Mouse (Mus musculus) liver, embryonic 15.5 days (tissue): ENCODE results near the gene Cops2. TPM values are rescaled to one million over a fixed set of nuclear protein-coding genes. Genes with fewer than 3 reads are reported as not detected.

Experiments
- ATAC-seq: fragments of 200-750 bp; cut with Nextera tagmentation; 2 replicates; pipeline ENCODE4 v1.8.0; 2017; ENCODE audit warnings: moderate number of reproducible peaks, mild to moderate bottlenecking, moderate library complexity; ENCODE audit not compliant: insufficient read depth
- H3K27ac ChIP-seq: fragments of 300-500 bp; sonication (generic); replicated peaks from 2 replicates; pipeline ENCODE4 v1.5.1; 2015; ENCODE audit warnings: mild to moderate bottlenecking, inconsistent platforms
- H3K27me3 ChIP-seq: fragments of 300-500 bp; sonication (generic); 2 replicates; pipeline ENCODE4 v1.6.1; 2015; ENCODE audit warnings: mild to moderate bottlenecking, inconsistent platforms
- H3K36me3 ChIP-seq: fragments of 300-500 bp; sonication (generic); replicated peaks from 2 replicates; pipeline ENCODE4 v1.6.1; 2015; ENCODE audit warnings: moderate library complexity, mild to moderate bottlenecking, inconsistent platforms
- H3K4me1 ChIP-seq: fragments of 300-500 bp; sonication (generic); replicated peaks from 2 replicates; pipeline ENCODE4 v1.6.1; 2015; ENCODE audit warnings: inconsistent platforms
- H3K4me2 ChIP-seq: fragments of 300-500 bp; sonication (generic); 2 replicates; pipeline ENCODE4 v1.6.1; 2015; ENCODE audit warnings: moderate library complexity, mild to moderate bottlenecking, inconsistent platforms
- H3K4me3 ChIP-seq: fragments of 300-500 bp; sonication (generic); replicated peaks from 2 replicates; pipeline ENCODE4 v1.5.1; 2015; ENCODE audit warnings: mild to moderate bottlenecking, inconsistent platforms
- H3K9ac ChIP-seq: fragments of 300-500 bp; sonication (generic); 2 replicates; pipeline ENCODE4 v1.6.1; 2015; ENCODE audit warnings: moderate library complexity, mild to moderate bottlenecking, inconsistent platforms
- H3K9me3 ChIP-seq: fragments of 300-500 bp; sonication (generic); replicated peaks from 2 replicates; pipeline ENCODE4 v1.6.1; 2016; ENCODE audit warnings: inconsistent platforms
- WGBS: fragments of 180-500 bp; shearing (Covaris S2); methylation state at CpG from one replicate; pipeline ENCODE4 v1.1.7; 2015; ENCODE audit warnings: mixed read lengths; ENCODE audit not compliant: insufficient replicate concordance; 5-methylcytosine and 5-hydroxymethylcytosine counted together
- polyA plus RNA-seq: library from polyadenylated mRNA; unstranded; fragments of >200 nt; fragmentation: Nextera tagmentation; extraction: Ambion mirVana; gene quantifications from 2 replicates; pipeline ENCODE4 v1.2.1, GENCODE M21; 2015

Cops2 gene
- polyA plus RNA-seq, 1 experiment from 2014 or later, result 39.5 TPM

GRCm38 (mm10) chr2:125868301-125868700, 9.4 kb upstream of the Cops2 start:
- Histone ChIP-seq H3K4me2 (no peak overlapping the region), H3K36me3 (no peaks in the 10 kb centered on the region), H3K4me3 (no peak overlapping the region), H3K9ac (no peak overlapping the region), H3K9me3 (no peaks in the 10 kb centered on the region), H3K27ac (no peak overlapping the region), H3K4me1 (peaks cover 36% of the 10 kb centered on the region), H3K27me3 (no peaks in the 10 kb centered on the region)
- no peak for ATAC-seq
- WGBS, result 71% methylated on average over 3 of the region's 3 CpGs

- Histone ChIP-seq H3K9me3 (no peaks in the 10 kb centered on the region), H3K27me3 (no peaks in the 10 kb centered on the region), H3K4me1 (peaks cover 39% of the 10 kb centered on the region), H3K36me3 (no peaks in the 10 kb centered on the region), H3K27ac (no peak overlapping the region), H3K4me2 (peak overlapping the region; percentile 78), H3K9ac (peak overlapping the region; percentile 42), H3K4me3 (peak overlapping the region; percentile 63)
- WGBS, result 1% methylated on average over 23 of the region's 23 CpGs
- ATAC-seq, result peak; percentile 50
Measured at GRCm38 (mm10) chr2:125866058-125866740, 7.3 kb upstream of the Cops2 start.

GRCm38 (mm10) chr2:125865585-125865984, 6.6 kb upstream of the Cops2 start:
- Histone ChIP-seq H3K9me3 (no peaks in the 10 kb centered on the region), H3K4me3 (peak overlapping the region; percentile 63; the same call in 1 of the 2 replicates), H3K27ac (peak overlapping the region; percentile 62), H3K36me3 (no peaks in the 10 kb centered on the region), H3K9ac (no peak overlapping the region; the same call in 1 of the 2 replicates), H3K4me2 (peak overlapping the region; percentile 78), H3K27me3 (no peaks in the 10 kb centered on the region), H3K4me1 (peaks cover 39% of the 10 kb centered on the region)
- no peak for ATAC-seq

GRCm38 (mm10) chr2:125864551-125864950, 5.6 kb upstream of the Cops2 start:
- no peaks in the 10 kb centered on the region for H3K27me3 ChIP-seq
- ATAC-seq, result peak; percentile 82
- WGBS, result 56% methylated on average over 1 of the region's 1 CpGs
- peaks cover 41% of the 10 kb centered on the region for H3K4me1 ChIP-seq
- no peak overlapping the region for H3K4me3 ChIP-seq
- H3K9ac ChIP-seq, result 0 out of 2 replicates have a peak overlapping the region, but pooled peaks have one; percentile 21
- H3K27ac ChIP-seq, result peak overlapping the region; percentile 78
- peak overlapping the region; percentile 44 for H3K4me2 ChIP-seq
- no peaks in the 10 kb centered on the region for H3K36me3 ChIP-seq
- H3K9me3 ChIP-seq, result no peaks in the 10 kb centered on the region

- 48% methylated on average over 3 of the region's 3 CpGs for WGBS
- Histone ChIP-seq H3K4me1 (peaks cover 41% of the 10 kb centered on the region), H3K4me2 (peak overlapping the region; percentile 44), H3K27me3 (no peaks in the 10 kb centered on the region), H3K27ac (peak overlapping the region; percentile 78), H3K36me3 (no peaks in the 10 kb centered on the region), H3K9ac (no peak overlapping the region), H3K4me3 (no peak overlapping the region), H3K9me3 (no peaks in the 10 kb centered on the region)
- ATAC-seq, result peak; percentile 19; the same call in 1 of the 2 replicates
Measured at GRCm38 (mm10) chr2:125863799-125864198, 4.9 kb upstream of the Cops2 start.

GRCm38 (mm10) chr2:125857707-125858106, 1.2 kb downstream of the Cops2 start:
- Histone ChIP-seq H3K27me3 (no peaks in the 10 kb centered on the region), H3K4me3 (peak overlapping the region; percentile 99), H3K4me2 (peak overlapping the region; percentile 73), H3K9me3 (no peaks in the 10 kb centered on the region), H3K27ac (no peak overlapping the region), H3K36me3 (no peaks in the 10 kb centered on the region), H3K9ac (peak overlapping the region; percentile 99; the same call in 1 of the 2 replicates), H3K4me1 (peaks cover 28% of the 10 kb centered on the region)
- 26% methylated on average over 3 of the region's 3 CpGs for WGBS
- no peak for ATAC-seq

GRCm38 (mm10) chr2:125851237-125851636, 7.7 kb downstream of the Cops2 start:
- H3K4me2 ChIP-seq, result peak overlapping the region; percentile 32
- H3K4me3 ChIP-seq, result no peak overlapping the region
- no peak overlapping the region for H3K9ac ChIP-seq
- H3K36me3 ChIP-seq, result peaks cover 27% of the 10 kb centered on the region
- peak; percentile 89 for ATAC-seq
- peaks cover 37% of the 10 kb centered on the region for H3K4me1 ChIP-seq
- no peaks in the 10 kb centered on the region for H3K9me3 ChIP-seq
- H3K27ac ChIP-seq, result peak overlapping the region; percentile 61
- WGBS, result 12% methylated on average over 2 of the region's 2 CpGs
- H3K27me3 ChIP-seq, result no peaks in the 10 kb centered on the region

GRCm38 (mm10) chr2:125838708-125839284, 20.1 kb downstream of the Cops2 start:
- no peaks in the 10 kb centered on the region for H3K27me3 ChIP-seq
- no peak overlapping the region for H3K4me2 ChIP-seq
- ATAC-seq, result no peak
- H3K9me3 ChIP-seq, result no peaks in the 10 kb centered on the region
- 77% methylated on average over 2 of the region's 2 CpGs for WGBS
- peaks cover 74% of the 10 kb centered on the region for H3K36me3 ChIP-seq
- no peak overlapping the region for H3K9ac ChIP-seq
- no peaks in the 10 kb centered on the region for H3K4me1 ChIP-seq
- no peak overlapping the region for H3K27ac ChIP-seq
- H3K4me3 ChIP-seq, result no peak overlapping the region

- H3K9ac ChIP-seq, result no peak overlapping the region
- no peak for ATAC-seq
- H3K4me1 ChIP-seq, result no peaks in the 10 kb centered on the region
- peaks cover 75% of the 10 kb centered on the region for H3K36me3 ChIP-seq
- no peaks in the 10 kb centered on the region for H3K27me3 ChIP-seq
- H3K9me3 ChIP-seq, result no peaks in the 10 kb centered on the region
- H3K27ac ChIP-seq, result no peak overlapping the region
- WGBS, result 65% methylated on average over 7 of the region's 7 CpGs
- H3K4me2 ChIP-seq, result no peak overlapping the region
- H3K4me3 ChIP-seq, result no peak overlapping the region
Measured at GRCm38 (mm10) chr2:125838091-125838490, 20.8 kb downstream of the Cops2 start.

GRCm38 (mm10) chr2:125829924-125830323, 29.0 kb downstream of the Cops2 start:
- peaks cover 51% of the 10 kb centered on the region for H3K36me3 ChIP-seq
- ATAC-seq, result no peak
- no peak overlapping the region for H3K9ac ChIP-seq
- no peaks in the 10 kb centered on the region for H3K4me1 ChIP-seq
- H3K9me3 ChIP-seq, result no peaks in the 10 kb centered on the region
- H3K27me3 ChIP-seq, result no peaks in the 10 kb centered on the region
- H3K4me2 ChIP-seq, result no peak overlapping the region
- 80% methylated on average over 2 of the region's 2 CpGs for WGBS
- no peak overlapping the region for H3K4me3 ChIP-seq
- no peak overlapping the region for H3K27ac ChIP-seq

GRCm38 (mm10) chr2:125827898-125828297, 31.0 kb downstream of the Cops2 start:
- Histone ChIP-seq H3K36me3 (peaks cover 32% of the 10 kb centered on the region), H3K9me3 (no peaks in the 10 kb centered on the region), H3K4me3 (no peak overlapping the region), H3K4me2 (no peak overlapping the region), H3K27ac (no peak overlapping the region), H3K4me1 (no peaks in the 10 kb centered on the region), H3K9ac (no peak overlapping the region), H3K27me3 (no peaks in the 10 kb centered on the region)
- no peak for ATAC-seq
- WGBS, result 78% methylated on average over 4 of the region's 4 CpGs
